Mouse (Mus musculus): ENCODE data around the gene Unc79.

DNA sequence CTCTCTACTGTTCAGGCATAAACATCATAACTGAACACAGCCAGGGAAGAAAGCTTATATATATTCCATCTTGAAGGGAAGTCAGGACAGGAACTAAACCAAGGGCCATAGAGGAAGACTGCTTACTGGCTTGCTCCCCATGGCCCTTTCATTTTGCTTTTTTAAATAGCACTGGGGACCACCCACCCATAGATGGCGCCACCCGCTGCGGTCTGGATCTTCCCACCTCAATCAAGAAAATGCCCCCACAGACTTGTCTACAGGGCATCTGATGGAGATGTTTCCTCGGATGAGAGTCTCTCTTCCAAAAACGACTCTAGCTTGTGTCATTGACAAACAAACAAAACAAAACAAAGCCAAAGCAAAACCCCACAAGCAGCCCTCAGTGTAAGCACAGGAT is 151.4 kb downstream of the Unc79 start:
- TF ChIP-seq CTCF (IDR thresholded peaks at IDR 0.05) (peak; percentile 20; the same call in 1 of the 2 replicates), EP300 (IDR thresholded peaks at IDR 0.05) (no peak)
